Mouse (Mus musculus): ENCODE measurements at regions not wholly inside any gene's neighbourhood (a gene's known extent, or its start where the extent isn't known, plus 50 kb on each side); places are given as distances from the start of the nearest gene placed in this dataset.
A peak's percentile ranks its signal among the peaks of the same experiment; 100 is the strongest.

DNA sequence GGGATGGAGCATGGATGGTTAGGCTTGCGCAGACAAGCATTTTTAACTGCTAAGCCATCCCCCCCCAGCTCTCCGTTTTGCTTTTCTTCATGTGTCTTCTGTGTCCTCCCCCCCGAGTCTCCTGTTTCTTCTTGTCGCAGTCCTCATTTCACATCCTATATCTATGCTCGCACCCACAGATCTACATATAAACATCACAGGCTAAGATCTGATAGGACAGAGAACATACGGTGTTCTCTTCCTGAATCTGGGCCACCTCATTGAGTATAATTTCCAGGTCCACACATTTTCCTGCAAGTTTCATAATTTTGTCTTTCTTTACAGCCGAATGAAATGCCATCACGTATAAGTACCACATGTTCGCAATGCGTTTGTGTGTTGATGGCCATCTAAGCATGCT lies 168.7 kb downstream of the Zfp36l1 start:
- DNase-seq (ENCODE audit: low spot score in 2 of 2): no peak

DNA sequence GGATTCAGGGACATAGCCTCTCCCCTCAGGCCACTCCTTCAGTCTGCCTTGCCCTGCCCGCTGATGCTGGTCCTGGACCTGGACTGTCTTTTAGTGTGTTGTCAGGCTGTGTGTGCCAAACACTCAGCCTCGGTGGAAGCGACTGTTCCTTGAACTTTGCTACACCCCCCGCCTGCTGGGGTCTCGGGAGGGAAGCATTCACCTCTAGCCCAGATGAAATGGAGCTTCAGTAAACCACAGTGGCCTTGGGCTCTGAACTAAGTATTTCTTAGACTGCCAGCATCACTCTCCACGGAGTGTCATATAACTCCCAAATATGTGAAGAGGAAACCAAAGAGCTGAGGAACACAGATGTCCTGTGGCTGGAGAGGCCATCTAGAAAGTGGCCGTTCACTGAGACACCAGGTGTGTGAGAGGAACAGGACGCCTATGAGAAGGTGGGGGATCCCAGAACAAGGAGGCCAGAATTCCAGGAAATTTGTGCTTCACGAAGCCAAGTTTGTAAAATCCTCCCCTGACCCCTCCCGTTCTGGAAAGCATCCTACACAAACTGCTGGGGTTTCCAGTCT lies 170.2 kb downstream of the Zfp36l1 start:
- DNase-seq (ENCODE audit: low spot score in 2 of 2): no peak

DNA sequence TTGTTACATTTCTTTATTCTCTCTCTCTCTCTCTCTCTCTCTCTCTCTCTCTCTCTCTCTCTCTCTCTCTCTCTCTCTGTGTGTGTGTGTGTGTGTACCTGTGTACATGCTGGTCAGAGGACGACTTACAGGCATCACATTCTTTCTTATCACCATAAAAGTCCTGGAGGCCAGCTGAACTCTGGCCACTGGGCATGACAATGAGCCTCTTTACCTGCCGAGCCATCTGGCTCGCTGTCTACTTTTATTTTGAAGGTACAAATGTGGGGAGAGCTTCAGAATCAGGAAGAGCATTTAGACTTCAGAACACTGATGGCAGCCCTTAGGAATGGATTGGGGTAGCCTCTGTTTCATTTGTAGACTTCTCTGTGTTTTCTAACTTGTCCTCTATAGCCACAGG lies 171.0 kb downstream of the Zfp36l1 start:
- no peak for DNase-seq (ENCODE audit: low spot score in 2 of 2)

DNA sequence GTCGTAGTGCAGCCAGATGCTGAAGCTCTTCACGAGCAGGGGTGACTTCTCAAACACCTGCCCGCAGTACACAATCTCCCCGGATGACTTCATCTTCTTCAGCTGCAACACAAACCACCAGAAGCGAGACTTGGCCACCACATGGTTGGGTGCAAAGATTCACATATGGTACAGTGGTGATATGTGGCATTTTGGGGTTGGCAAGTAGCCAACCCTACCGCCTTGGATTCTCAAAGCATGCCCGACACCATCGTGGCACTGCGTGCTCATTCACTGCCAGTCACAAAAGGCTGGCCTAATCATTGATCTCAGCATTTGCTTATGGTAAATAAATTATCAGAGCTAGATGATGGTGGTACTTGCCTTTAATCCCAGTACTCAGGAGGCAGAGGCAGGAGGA lies 173.4 kb downstream of the Zfp36l1 start:
- no peak for DNase-seq (ENCODE audit: low spot score in 2 of 2)

DNA sequence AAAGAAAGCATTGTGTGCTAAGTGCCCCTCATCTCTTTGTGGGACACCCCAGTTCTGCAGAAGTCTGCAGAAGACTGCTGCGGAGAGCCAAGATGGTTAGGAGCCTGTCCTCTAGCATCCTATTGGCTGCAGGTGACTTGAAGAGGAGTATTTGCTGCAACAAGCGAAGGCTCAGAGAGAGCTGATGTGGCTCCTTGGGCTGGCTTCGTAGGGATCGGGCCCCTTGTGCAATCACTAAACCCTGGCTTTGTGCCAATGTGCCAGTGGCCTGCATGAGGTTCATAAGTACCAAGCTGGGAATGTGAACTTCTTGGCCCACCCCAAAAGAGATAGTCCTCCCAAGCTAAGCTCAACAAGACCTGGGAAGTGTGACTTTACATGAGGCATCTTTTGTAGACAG lies 174.9 kb downstream of the Zfp36l1 start:
- DNase-seq (ENCODE audit: low spot score in 2 of 2): no peak

DNA sequence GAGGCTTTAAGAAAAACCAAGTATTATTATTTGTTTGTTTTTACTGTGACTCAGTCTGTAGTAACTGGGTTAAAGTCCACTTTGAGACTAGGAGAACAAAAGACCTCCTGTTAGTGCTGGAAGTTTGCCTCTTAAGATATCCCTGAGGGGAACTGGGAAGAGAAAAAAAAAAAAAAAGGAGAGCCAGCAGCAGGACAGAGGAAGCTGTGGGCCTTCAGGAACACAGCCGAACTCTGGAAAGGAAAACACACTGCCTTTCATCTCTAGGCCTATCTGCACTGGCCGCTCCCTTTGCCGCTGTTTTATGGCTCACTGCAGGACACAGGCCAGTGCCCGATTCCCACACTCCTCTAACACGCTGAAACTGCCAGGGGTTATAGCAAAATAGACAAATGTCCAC lies 176.1 kb downstream of the Zfp36l1 start:
- DNase-seq (ENCODE audit: low spot score in 2 of 2): no peak

DNA sequence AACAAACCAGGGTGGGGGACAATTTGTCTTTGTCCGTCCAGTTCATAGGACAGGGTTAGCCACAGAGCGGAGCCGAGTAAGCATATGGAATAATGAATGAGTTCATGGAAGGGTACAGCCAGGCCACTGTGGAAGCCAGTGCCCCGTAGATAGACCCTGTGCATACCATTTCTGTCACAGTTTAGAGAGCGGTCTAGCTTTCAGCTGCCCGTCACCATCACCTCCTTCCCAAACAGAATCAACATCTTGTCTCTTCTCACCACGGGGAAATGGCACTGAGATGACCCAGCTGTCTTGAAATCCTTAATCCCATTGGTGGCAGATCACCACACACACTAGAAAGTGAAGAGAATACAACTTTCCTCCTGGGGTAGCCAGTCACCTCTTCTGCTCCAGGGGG lies 178.7 kb downstream of the Zfp36l1 start:
- no peak for DNase-seq (ENCODE audit: low spot score in 2 of 2)

DNA sequence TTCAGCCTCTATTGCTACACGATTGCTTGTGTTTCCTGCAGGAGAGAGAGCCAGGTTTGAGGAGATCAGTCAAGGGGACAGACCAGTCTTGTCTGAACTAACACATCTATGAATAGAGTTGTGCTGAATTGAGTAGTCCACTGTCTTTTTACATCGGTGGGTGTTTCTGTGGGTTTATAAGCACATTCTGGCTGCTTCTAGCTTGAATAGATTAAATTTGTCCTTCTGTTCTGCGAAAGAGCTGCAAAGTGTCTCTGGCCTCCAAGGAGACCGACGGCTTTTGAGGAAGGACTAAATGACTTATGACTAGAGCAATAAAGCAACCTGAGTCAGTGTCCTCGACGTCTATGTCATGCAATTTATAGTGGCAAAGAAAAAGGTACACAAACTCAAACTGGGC lies 179.9 kb downstream of the Zfp36l1 start:
- no peak for DNase-seq (ENCODE audit: low spot score in 2 of 2)

DNA sequence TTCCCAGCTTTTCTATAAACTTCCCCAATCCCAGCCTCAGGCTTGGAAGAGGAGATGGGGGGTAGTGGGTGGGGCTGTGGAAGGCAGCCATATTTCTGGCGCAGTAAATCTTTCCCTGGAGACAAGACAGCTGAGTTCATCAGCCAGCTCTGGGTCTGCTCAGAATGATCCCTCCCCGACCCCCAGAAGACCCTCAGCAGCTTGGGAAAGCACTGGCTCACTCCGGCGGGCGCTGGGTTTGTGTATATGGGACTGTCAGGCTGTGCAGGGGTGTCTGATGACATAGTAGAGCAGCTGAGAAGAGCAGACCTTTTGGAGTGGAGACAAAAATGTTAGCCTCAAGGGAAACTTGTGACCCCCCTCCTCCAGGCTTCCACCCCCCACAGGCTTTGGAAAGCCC lies 181.4 kb downstream of the Zfp36l1 start:
- no peak for DNase-seq (ENCODE audit: low spot score in 2 of 2)

DNA sequence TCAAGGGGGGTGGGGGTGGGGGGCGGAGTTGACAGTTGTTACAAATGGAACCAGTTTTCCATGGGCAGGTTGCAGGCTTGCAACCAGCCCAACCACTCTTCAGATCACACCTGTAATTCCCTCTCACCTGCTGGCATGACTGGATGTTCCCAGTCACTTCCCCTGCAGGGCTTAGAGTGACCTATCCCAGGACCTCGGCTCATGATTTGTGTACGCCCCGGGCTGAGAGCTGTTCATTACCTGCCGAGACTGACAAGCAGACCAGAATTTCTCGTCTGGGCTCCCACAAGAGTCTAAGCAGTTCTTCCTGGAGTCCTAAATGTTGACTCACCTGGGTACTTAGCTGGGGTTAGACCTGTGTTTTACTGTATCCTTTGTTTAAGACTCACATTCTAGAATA lies 183.0 kb downstream of the Zfp36l1 start:
- no peak for DNase-seq (ENCODE audit: low spot score in 2 of 2)

DNA sequence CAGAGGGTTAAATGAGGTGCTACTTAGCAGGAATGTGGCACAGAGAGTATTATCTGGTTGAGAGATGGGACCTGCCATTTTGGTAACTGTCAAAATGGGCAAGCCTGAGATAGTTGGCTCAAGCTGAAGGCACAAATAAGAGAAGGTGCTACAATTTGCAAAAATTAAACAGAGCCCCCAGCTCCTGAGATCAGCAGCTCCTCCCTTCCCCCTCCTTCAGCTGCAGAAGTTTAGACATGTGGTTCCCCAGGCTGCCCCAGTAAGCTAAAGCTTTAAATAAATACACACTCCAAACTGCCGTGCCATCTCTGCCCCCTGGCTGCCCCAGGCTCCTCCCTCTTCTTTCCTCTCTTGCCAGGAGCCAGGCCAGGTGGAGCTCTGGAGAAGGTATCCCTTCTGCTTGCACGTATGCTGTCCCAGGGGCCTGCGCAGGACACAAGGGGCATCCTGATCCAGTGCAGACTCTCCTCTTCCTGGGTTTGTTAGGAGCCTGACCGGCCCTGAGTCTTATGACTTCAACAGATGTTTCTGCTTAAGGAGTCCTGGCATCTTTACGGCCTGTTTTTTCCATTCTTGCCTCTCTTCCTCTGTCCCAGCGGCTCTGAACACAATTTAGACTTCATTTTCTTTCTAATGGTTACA lies 184.0 kb downstream of the Zfp36l1 start:
- DNase-seq (ENCODE audit: low spot score in 2 of 2): no peak

DNA sequence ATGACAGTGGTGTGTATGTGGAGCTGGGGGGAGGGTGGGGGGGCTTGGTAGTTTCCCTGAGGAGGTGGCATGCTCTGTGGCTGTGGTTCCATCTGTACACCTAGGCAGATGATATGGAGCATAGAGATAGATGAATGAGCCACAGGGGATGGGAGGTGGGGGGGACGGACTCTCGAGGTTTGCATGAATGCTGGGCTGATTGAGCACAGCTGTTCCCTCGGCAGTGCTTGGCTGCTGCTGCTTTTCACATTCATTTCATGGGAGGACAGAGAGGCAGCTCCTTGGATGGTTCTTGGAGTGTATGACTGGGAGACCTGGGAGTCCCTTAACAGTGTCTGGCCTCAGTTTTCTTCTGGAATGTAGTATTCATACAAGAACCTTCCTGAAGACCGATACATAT lies 184.5 kb downstream of the Zfp36l1 start:
- no peak for DNase-seq (ENCODE audit: low spot score in 2 of 2)

DNA sequence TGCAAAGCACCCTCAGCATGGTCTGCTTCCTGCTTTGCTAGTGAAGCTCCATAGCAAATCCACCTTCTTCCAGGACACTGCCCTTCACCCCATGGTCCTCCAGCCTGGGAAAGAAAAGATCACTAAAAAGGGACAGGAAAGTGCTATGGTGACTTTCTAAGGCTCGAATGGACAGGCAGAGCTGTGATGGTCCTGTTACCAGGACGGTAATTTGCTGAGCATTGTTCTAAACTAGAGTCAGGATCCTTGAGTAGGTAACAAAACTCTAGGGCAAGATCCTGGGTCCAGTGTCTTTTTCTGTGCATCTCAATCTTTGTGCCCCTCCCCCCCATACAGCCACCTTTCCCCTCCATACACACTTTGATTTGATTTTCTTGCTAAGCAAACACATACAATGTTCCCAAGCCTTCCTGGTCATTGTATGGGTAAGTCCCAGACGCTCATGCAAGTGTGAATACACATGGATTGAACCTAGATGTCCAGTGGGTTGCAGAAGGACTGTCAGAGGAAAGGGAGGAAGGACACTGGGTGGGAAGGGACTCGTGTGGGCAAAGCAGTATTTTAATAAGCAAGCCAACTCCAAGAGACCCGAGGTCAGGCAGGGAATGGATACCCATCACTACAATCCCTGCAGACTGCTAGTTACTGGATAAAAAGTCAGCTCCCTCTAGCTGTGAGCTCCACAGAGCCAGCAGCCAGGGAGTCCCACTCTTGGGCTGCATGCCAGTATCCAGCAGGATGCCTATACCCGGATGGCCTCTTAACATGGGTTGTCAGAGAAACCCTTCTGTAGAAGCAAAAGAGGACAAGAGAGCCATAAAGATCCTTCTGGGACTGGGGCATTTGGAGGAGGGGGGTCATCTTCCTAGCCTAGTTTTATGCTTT lies 186.9 kb downstream of the Zfp36l1 start:
- peak in 1 of 2 experiments; percentile 32 for DNase-seq (ENCODE audit: low spot score in 2 of 2)

DNA sequence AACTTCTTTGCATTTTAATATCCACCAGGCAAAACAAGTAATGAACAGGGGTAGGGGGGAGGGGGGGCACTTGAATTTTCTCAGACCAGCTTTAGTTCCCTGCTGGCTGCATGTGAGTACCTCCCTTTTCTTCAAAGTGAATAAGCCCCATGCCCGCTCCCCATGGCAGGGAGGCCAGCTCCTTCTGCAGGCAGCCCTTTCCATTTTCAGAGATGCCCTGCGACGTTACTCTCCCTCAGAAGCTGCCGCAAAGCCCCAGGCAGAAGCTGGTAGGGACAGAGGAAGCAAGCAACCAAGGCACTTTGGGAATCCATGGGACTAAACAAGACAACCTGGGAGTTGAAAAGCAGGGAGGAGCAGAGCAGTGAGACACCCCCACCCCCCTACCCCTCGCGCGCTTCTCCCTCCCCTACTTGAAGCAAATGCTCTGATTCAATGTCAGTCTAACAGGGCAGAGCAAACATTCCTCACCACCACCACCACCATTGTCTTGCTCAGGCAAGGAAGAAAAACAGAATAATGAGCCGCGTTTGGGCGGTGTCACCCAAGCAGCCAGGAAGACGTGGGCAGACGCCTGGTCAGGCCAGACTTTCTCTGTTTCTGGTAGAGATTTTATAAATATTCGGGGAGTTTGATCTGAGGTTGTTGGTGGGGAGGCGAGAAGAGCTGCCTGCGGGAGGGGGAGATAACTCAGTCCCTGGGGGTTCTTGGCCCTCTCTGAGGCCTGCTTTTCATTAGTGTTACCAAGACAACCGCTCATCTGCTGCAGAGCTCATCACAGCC lies 187.7 kb downstream of the Zfp36l1 start:
- DNase-seq (ENCODE audit: low spot score in 2 of 2): peak in 1 of 2 experiments; percentile 71

DNA sequence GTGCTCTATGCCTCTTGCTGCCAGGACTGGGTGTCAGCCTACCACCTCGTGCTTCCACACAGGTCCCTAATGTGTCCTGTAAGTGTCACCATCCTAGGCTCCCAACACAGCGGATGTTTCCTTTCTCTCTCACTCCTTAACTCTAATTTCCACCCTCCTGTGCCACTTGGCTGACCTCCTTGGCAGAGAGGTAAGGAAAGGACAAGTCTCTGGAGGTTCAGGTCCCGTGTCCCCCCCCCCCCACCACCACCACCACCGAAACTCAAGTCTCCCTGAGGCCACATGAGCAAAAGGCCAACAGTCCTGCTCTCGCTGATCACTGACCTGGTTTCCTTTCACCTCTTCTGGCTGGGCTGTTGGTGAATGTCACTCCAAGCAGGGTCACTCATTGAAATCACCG lies 189.0 kb downstream of the Zfp36l1 start:
- no peak for DNase-seq (ENCODE audit: low spot score in 2 of 2)

DNA sequence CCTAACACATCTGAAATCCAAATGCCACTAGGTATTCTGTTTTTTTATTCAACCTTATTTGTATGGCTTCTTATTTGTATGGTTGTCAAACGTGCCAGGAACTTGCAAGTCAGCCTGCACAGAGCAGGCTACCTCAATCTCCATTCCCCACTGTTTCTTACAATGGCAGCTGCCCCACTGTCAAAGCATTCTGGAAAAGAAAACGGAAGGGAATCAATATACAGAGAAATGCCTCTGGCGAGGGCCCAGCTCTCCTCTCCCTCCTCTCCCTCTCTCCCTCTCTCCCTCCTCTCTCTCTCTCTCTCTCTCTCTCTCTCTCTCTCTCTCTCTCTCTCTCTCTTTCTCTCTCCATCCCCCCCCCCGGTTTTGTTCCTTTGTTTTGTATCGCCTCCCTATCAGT lies 191.0 kb downstream of the Zfp36l1 start:
- no peak for DNase-seq (ENCODE audit: low spot score in 2 of 2)

DNA sequence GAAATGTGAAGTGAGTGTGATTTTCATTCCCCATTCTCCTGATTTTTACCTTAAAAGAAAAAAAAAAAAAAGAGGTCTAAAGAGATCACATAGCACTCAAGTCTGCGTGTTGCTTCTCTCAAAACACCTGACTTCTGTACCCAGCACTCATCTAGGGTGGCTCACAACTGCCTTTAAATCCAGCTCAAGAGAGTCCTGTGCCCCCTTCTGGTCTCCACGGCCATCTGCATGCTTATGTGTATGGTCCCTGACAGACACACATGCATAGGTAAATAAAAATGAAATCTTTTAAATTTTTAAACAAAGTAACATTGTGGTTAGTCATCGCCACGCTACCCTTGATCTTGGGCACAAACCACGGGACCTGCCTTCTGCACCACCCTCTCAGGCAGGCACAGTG lies 193.8 kb downstream of the Zfp36l1 start:
- DNase-seq (ENCODE audit: low spot score in 2 of 2): no peak

DNA sequence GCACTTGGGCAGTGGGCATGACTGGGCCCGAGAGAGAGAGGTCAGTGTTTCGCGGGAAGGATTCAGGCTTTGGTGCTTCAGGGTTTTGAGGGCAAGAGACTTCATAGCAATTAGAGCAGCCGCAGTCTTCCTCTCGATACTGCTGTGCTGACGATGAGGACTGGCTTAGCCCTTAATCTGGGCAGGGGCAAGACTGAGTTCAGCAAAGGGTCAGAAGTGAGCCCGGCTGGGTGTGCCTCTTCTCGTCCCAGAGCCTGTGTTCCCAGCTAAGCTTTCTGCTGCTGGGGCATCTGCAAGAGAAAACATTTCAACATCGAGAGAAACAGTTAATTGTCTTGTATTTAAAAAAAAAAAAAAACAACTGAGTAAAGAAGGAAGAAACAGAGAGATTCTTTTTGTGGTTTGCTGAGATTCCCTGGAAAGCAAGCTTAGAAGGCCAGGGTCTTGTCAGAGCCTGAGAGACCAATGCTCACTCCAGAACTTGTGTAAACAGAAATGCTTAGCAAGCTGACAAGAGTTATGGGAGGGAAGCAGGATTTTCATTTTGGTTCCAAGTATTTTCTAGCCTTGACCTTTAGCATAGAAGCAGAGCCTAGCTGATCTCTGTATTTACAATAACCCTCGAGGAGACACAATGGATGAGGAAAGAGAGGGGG lies 195.1 kb downstream of the Zfp36l1 start:
- no peak for DNase-seq (ENCODE audit: low spot score in 2 of 2)

DNA sequence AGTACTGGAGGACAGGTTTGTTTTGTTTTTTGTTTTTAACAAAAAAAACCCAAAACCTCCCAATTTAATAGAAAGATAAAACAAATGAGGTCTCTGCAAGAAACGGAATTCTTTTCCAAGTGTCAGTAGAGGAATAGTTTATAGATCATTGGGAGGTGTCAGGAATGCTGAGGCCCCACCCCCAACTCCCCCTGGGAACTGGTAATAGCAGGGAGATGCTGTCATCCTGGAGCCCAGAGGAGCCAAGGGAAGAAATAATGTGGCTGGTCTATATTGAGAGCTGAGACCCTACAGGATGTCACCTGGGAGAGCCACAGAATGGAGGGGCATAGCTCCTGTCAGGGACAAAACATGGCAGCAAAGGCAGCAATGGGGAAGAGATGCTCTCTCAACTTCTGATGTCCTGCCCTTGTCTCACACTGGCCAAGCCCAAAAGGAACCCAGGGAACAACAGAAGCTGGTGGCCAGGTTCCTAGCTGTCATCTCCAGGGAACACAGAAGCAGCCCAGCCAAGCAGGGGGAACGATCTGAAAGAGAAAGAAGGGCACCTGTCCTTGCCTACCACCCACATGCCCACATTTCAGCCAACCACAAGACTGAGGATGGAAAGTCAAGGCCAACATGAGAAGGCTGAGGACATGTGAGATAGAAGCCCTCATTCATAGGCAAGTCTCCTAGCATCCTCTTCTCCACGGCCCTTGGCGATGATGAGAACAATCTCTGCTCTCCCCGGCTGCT lies 195.7 kb downstream of the Zfp36l1 start:
- no peak for DNase-seq (ENCODE audit: low spot score in 2 of 2)

DNA sequence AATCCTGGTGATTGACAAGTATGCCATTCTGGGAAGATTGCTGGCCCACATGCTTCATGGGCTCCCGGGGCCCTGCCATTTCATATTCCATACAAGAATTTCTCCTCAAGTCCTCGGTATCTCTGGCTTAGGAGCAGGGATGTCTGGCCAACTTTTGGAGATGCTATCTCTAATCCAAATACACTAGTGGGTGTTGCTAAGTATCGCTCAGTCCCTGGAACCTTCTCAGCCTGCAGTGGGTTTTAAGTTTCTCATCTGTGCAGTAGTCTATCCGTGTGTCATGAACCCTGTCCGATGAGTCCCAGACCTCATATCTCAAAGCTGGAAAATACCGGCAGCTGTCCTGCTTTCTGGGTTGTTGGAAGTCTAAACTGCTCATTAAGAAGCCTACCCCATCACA lies 198.9 kb downstream of the Zfp36l1 start:
- no peak for DNase-seq (ENCODE audit: low spot score in 2 of 2)
